Mouse (Mus musculus): ENCODE measurements at regions not wholly inside any gene's neighbourhood (a gene's known extent, or its start where the extent isn't known, plus 50 kb on each side); places are given as distances from the start of the nearest gene placed in this dataset.
A peak's percentile ranks its signal among the peaks of the same experiment; 100 is the strongest.

DNA sequence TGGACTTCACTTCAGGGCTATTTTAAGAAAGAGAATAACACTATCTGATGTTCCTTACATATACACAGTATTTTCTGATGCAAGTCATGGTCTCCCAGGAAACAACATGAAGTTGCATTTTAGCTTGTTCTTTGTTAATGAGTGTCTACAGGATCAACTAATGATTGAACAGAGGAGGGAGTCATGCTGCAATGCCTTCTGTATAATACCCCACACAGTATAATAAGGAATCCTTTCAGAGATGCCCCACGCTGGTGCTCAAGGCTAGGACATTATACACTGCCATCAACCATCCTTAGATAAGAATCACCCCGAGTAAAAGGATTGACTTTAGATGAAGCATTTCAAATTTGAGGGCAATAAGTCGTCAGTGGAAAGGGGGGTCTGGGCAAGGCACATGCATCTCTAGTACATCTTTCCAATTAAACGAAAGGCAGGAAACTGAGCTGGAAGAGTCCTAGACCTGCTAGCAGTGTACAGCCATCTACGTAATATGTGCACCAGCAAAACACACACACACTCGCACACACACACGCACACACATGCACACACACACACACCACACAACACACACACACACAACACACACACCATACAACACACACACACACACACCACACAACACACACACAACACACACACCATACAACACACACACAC is 252.6 kb upstream of the Rag2 start:
- no peak for DNase-seq

DNA sequence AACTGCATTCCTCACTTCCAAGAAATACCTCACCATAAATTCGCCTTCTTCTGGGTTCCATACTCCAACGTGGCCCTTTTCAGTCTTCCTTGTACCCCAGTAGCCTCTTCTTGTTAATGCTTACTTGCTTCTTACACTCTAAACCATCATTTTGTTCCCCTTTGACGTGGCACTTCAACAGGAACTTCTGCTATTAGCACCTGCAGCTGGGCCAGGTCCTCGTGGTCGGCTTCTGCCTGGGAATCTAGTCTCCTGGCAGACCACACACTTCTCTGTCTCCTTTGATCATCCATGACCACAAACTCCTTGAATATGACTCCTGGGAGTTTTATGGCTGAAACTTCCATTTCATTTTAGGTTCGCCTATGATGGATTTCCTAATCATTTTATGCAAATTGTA is 243.9 kb upstream of the Rag2 start:
- DNase-seq: no peak

DNA sequence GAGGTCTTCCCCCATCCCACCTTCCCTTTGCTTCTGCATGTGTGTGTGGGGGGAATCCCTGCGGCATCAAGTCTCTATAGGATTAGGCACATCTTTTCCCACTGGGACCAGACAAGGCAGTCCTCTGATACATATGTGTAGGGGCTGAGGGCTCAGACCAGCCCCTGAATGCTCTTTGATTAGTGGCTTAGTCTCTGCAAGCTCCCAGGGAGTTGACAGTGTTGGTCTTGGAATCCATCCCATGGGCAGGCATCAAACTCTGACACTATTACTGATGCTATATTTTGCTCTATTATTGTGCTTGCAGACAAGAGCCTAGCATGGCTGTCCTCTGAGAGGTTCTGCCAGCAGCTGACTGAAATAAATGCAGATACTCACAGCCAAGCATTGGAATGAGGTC is 209.5 kb upstream of the Rag2 start:
- no peak for DNase-seq

DNA sequence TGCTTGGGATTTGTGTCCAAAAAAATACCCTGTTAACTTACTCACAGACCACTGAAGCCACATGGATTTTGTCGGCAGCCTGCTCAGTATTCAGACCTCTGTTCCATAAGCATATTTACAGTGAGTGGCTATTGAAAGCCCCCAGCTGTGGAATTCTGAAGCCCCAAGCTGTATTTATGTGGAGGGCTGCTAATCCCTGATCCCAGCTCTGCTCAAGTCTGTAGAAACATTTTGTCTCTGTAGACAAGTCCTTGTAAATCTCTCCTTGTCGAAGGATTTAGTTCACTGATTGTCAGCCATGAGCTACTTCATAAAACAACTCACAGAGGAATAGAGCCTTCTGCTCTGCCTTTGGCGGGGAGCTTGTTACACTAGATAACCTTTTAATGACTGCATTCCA is 207.8 kb upstream of the Rag2 start:
- DNase-seq: no peak

DNA sequence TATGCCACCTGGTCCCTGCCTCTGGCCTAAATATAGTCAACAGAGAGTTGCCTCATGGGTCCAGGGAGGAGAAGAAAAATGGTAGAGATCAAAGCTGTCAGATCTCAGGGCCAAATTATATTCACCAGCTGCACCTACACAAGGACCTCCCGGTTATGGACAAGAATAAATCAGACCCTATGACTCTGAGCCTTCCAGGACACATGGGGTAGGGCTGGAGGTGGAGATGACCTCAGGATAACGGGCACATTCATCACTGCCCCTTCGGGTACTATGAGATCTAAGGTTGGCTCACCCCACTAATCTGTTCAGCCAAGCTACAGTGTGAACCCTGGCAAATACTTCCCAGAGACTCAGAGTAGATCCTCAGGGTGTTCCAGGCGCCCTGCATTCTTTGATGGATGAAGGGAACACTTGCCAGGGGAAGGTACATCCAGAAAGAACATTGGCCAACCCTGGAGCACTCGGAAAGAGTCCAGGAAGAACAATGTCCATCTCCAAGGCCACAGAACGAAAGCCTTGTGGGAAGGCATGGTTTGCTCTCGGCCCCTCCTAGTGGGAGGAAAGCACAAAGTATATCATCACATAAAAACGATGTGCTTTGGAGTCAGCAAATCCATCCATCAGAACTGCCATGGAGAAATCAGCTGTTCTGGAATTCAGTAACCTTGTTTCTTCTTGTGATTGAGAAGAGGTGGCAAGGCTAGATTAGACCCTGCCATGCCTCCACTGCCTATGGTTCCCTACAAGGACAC is 191.2 kb upstream of the Rag2 start:
- no peak for DNase-seq

DNA sequence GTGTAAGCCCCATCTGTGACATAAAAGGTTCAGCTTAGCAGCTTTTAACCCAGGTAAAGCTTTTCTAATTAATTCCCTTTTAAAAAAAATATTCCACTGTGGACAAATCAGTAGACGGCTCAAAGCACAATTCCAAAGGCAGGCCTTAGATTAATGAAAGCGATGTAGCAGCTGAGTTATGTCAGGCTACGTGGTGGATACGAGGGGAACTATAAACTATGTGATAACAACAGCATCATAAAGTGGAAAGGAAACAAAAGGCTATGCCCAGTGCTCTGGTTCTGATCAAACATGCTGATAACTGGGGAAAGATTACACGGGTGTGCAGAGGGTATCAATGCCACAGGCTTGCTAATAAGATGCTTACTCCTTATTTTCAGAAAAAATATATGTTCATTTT is 184.3 kb upstream of the Rag2 start:
- DNase-seq: no peak

DNA sequence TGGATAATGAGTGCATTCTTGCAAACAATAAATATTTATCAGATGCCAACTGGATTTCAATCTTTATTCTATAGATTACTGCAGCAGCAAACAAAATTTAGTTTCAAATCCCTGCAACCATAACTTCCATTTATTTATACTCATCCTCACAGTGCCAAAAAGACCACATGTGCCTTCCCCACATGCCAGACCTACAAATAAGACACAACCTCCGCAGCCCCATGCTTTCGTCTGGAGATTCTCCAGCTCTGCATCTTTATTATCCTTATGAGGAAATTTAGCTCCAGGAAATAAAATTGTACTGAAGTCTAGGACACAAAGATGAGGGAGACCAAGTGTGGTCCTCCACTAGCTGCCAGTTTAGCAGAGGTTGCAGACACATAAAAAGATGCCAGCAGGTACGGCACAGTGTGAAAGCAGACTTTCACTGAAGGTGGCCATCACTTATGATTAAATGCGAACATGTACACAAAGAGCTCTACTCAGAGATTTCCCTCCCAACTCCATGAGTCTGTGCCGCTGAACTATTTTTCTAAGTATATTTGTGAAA is 183.4 kb upstream of the Rag2 start:
- DNase-seq: no peak

DNA sequence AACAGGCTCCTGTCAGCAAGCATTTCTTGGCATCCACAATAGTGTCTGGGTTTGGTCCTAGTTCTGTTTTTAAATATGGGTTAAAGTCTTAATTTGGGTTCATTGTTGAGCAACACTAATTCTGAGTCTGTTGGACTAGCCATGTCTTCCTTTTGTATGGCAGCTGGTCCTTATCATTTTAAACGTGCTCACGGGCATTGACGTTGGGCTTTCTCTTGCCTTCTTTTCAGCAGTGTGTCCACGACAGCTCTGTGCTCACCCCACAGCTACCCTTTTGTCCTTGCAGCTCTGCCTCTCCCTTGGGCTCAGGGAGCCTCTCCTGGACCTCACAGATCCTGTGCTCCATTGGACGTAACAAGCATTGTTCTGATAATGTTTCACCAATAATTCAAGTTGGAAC is 168.9 kb upstream of the Rag2 start:
- no peak for DNase-seq

DNA sequence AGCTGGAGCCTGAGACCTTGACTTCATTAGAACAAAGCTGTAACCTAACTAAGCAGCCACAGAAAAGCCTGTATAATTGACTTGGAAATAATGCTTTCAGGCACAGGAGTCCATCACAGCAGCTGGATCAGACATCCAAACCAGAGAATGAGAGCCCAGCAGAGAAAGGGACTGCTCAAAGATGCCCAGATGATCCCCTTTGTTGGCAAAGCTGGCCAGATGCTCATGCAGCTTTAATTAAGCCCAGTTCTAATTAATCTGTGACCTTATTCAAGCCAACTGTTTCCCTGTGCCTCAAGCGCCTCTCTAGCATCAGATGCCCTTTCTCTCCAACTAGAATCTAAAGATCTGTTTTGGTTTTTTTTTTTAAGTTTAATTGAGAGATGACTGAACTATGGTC is 165.6 kb upstream of the Rag2 start:
- DNase-seq: no peak

DNA sequence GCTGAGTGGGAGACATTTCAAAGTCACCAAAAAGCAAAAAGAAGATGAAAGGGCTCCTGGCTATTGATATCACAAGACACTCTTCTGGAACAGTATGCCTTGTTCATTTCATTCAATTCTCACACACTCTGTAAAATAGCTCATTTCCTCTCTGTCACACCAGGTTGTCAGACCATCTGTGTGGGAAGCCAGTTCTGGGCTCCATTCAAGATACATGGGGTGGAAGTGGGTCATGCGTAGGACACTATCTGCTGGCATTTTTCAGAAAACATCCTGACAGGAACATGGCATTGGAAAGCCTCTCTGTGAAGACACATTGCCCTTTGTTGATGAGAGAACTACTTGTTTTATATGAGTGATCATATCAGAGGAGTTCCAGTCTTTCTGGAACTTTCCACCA is 162.1 kb upstream of the Rag2 start:
- no peak for DNase-seq

DNA sequence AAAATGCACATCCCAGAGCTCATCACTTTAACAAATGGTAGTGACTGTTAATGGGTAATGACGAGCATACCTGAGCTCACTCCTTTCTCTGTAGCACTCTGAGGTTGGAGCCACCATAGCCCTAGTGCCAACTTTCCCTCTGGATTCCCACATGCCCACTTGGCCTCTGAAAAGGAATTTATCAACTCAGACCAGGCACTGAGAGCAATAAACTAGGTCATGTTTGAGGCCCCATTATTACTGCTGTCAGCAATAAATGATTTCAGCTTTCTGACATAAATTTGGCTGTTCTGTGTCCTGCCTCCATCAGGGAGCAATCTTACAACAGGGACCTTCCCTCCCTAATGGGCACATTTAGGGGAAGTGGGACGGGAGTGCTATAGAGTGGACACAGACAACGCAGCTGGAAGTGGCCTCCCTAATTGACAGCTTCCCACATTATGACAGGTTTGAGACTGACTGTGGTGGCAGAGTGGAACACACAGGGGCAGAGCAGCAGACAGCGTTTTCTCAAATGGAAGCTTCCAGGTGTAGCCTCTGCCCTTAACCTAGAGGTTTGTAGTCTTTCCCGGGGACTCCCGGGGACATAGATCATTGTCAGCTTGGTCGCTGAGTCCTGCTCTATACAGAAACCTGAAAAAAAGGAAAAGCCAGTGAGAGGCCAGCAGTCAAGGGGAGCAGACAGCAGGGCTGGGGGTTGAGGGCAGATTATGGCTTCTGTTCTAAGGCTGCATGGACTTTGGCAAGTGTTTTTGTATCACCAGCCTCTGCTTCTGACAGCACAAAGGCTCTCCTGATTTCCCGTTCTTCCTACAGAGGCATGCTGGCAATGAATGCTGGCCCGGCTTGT is 160.0 kb upstream of the Rag2 start:
- no peak for DNase-seq

DNA sequence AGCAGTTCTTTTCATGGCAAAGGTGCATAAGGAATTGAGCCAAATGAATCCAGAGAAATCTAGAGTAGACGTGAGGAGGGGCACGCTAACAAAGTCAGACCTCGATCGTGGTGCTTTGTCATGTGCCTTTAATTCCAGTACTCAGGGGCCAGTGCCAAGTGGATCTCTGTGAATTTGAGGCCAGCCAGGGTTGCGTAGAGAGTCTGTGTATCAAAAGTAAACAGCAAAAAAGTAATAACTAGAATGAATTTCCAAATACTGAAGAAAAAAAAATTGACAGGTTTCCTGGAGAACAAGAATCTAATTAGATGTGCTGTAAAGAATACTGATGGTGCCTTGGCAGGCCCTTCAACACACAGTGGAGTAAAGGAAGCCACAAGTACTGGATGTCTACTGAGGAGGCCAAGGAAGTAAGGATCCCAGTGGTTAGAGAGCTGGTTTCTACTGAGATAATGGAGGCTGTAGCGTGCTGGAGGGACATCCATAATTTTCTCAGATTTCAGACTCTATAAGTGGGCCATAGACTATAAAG is 153.9 kb upstream of the Rag2 start:
- no peak for DNase-seq

DNA sequence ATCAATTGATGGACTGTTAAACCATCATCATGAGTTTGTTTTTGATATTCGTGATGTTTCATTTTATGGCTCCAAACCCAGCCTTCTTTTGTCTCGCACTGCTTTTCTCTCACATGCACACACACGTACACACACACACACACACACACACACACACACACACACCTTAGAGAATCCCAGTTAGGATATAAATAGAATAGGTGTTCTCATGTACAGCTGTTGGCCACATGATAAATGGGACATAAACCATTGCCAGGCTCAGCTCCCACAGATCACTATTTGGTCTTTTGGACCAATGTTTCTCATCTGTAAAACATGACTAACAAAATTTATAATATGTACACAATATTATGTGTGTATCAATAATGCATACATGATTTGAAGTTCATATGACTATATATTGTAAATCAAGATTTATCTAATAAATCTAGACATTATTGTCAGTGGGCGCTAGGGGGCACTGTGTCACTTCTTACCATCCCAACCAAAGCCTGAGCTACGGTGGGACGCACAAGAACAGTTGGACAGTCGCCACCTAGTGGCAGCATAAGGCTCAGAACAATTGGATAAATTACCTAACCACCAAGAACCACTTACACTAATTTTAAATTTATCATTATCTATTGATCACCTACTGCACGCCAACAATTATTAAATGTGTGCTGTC is 151.9 kb upstream of the Rag2 start:
- DNase-seq: peak; percentile 91

DNA sequence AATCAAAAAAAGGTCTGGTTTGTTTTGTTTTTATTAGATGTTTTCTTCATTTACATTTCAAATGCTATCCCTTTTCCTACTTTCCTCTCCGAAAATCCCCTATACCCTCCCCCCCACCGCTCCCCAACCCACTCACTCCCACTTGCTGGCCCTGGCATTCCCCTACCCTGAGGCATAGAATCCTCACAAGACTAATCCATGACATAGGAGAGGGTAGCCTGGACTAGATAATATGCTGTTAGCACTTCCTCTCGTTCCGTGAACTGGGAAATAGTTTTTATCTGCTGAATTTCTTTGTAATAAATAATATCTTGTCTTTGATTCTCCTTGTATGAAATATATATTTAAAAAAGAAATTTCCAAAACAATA is 151.4 kb upstream of the Rag2 start:
- no peak for DNase-seq

DNA sequence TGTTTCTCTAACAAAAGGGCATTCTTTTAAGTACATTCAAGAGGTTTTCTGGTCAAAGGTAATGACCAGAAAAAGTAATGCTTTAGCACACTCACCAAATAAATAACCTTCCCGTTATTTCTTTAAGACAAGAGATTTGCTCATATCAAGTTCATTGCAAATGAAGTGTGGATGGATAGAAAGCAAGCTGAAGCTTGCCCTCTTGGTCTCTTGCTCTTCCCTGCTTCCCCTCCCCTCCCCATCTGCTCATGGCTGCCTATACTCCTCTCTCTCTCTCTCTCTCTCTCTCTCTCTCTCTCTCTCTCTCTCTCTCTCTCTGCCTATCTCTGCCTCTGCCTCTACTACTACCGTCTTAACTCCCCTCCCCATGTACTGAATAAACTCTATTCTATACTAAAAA is 147.7 kb upstream of the Rag2 start:
- DNase-seq: no peak

DNA sequence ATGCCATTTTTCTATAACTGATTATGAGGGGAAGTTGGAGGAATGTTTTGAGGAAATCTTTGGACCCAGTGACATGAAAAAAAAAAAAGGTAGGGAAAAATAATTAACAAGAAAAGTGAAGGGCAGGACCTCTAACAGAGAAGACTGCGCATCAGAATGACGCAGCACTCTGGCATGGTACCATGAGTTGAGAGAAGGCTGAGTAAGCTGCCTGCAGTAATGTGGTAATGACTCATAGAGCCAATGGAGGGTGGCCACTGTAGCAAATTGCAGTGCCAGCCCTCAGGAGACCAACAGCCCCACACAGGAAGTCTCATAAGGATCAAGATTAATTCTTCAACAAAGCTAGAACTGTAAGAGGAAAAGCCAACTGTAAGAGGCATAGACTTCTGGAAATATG is 134.3 kb upstream of the Rag2 start:
- no peak for DNase-seq

DNA sequence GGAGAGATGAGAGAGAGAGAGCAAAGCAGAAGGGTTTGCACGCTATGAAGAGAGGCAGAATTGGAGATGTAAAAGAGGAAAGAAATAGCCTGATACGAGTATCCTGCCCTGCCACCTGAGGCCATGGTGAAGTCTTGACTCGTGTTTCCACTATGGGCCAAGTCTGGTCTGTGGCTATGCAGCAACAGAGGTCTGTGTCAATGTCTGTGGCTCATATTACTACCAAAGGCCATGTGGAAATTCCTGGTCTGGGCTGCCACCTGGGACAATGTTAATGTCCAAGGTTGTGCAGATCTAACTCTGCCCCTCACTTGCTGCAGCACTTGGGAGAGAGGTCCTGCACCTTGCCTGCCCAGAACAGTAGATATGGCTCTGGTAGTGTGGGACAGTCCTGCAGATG is 132.8 kb upstream of the Rag2 start:
- no peak for DNase-seq

DNA sequence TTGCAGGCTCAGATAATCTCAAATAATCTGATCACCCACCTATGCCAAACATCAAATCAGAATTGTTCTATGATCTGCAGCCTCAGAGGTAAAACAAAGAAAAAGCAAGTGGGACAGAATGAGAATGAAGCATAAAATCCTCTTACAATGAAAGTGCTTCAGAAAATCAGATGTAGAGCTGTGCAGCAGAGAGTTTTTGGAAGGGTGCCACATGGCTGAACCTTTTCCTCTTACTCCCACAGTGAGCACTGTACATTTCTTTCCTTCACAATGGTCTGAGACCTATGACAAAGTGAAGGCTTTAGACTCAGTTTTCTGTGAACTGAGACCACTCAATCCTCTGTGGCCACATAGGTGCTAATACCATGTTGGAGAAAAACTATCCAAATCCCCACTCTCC is 116.4 kb upstream of the Rag2 start:
- DNase-seq: no peak

All from embryo, embryonic 11 days (tissue).